Mouse (Mus musculus) bone marrow, adult 2 months (tissue): ENCODE data around the gene Tgds. TPM values are rescaled to one million over a fixed set of nuclear protein-coding genes. Genes with fewer than 3 reads are reported as not detected.

ENCODE experiments used
- H3K27ac ChIP-seq: fragments of 200-500 bp; 2 replicates; pipeline ENCODE4 v1.5.1; 2012; ENCODE audit warnings: low read depth, mild to moderate bottlenecking, control low read depth, inconsistent platforms, low read length; ENCODE audit not compliant: control insufficient read depth, poor library complexity, insufficient read depth
- H3K4me1 ChIP-seq: fragments of 200-500 bp; 2 replicates; pipeline ENCODE4 v1.6.1; 2011; ENCODE audit warnings: low read length; ENCODE audit not compliant: control insufficient read depth, insufficient read depth
- H3K4me3 ChIP-seq: fragments of 200-500 bp; replicated peaks from 2 replicates; pipeline ENCODE3; 2011; ENCODE audit warnings: mild to moderate bottlenecking, low read depth, low read length, control low read depth; ENCODE audit not compliant: control insufficient read depth
- CTCF ChIP-seq: fragments of 200-500 bp; IDR thresholded peaks from 2 replicates; pipeline ENCODE4 v1.5.1; 2011; ENCODE audit warnings: low read length, control low read depth; ENCODE audit not compliant: control insufficient read depth, insufficient read depth
- POLR2A ChIP-seq: fragments of 200-500 bp; IDR thresholded peaks from 2 replicates; pipeline ENCODE4 v1.6.1; 2011; ENCODE audit warnings: low read depth, mild to moderate bottlenecking, control low read depth, low read length, borderline replicate concordance; ENCODE audit not compliant: control insufficient read depth
- WGBS: fragments of 180-500 bp; shearing (Covaris S2); methylation state at CpG from one replicate; pipeline ENCODE4 v1.1.7; 2018; 5-methylcytosine and 5-hydroxymethylcytosine counted together
- polyA plus RNA-seq: library from polyadenylated mRNA; stranded (reverse); fragments of >200 nt; gene quantifications from 2 replicates; pipeline ENCODE4 v1.2.4, GENCODE M21; 2011; ENCODE audit warnings: low replicate concordance; ENCODE audit not compliant: missing spikeins, insufficient read depth, insufficient read length

Gene Tgds
- 6.7 and 7.2 TPM in 2 replicates for polyA plus RNA-seq

- 0 out of 2 replicates have a peak within 1 kb of the TSS, but pooled peaks have one; percentile 1 for H3K27ac ChIP-seq
- TF ChIP-seq CTCF: no peak
- TF ChIP-seq POLR2A: peak; percentile 87; the same call in 1 of the 2 replicates
- WGBS: under 1% methylated on average over 28 of the region's 28 CpGs
- H3K4me3 ChIP-seq: peak within 1 kb of the TSS; percentile 66
- H3K4me1 ChIP-seq: peaks cover 5% of the 10 kb centered on the region
Measured at GRCm38 (mm10) chr14:118132642-118132977, at the start of gene Tgds. Tgds (minus strand) TSS chr14:118132755.

- TF ChIP-seq POLR2A (no peak), CTCF (no peak)
- 8% methylated on average over 10 of the region's 10 CpGs for WGBS
- Histone ChIP-seq H3K27ac (no peak overlapping the region), H3K4me1 (no peaks in the 10 kb centered on the region; the same call in 1 of the 2 replicates), H3K4me3 (no peak overlapping the region)
Measured at GRCm38 (mm10) chr14:118180711-118181177, 48.2 kb upstream of the Tgds start.

GRCm38 (mm10) chr14:118180117-118180557 is 47.6 kb upstream of the Tgds start:
- under 1% methylated on average over 20 of the region's 20 CpGs for WGBS
- no peak for TF ChIP-seq POLR2A
- no peak for TF ChIP-seq CTCF
- H3K4me3 ChIP-seq: peak overlapping the region; percentile 77
- no peaks in the 10 kb centered on the region; the same call in 1 of the 2 replicates for H3K4me1 ChIP-seq
- no peak overlapping the region for H3K27ac ChIP-seq

GRCm38 (mm10) chr14:118179701-118180100 is 47.1 kb upstream of the Tgds start:
- Histone ChIP-seq H3K4me3 (no peak overlapping the region), H3K4me1 (no peaks in the 10 kb centered on the region; the same call in 1 of the 2 replicates), H3K27ac (no peak overlapping the region)
- TF ChIP-seq POLR2A (no peak), CTCF (no peak)
- 53% methylated on average over 7 of the region's 7 CpGs for WGBS

- WGBS: 37% methylated on average over 1 of the region's 1 CpGs
Measured at GRCm38 (mm10) chr14:118179251-118179650, 46.7 kb upstream of the Tgds start.

GRCm38 (mm10) chr14:118175694-118176085 is 43.1 kb upstream of the Tgds start:
- WGBS: 81% methylated on average over 12 of the region's 12 CpGs
- no peak overlapping the region for H3K4me3 ChIP-seq
- no peak overlapping the region for H3K27ac ChIP-seq
- no peaks in the 10 kb centered on the region for H3K4me1 ChIP-seq
- no peak for TF ChIP-seq CTCF
- no peak for TF ChIP-seq POLR2A

More at GRCm38 (mm10) chr14:118179251-118179650, 46.7 kb upstream of the Tgds start:
- Histone ChIP-seq H3K27ac (no peak overlapping the region), H3K4me3 (no peak overlapping the region), H3K4me1 (no peaks in the 10 kb centered on the region; the same call in 1 of the 2 replicates)
- no peak for TF ChIP-seq POLR2A
- TF ChIP-seq CTCF: no peak

GRCm38 (mm10) chr14:118175071-118175693 is 42.6 kb upstream of the Tgds start:
- Histone ChIP-seq H3K27ac (no peak overlapping the region), H3K4me1 (no peaks in the 10 kb centered on the region), H3K4me3 (no peak overlapping the region)
- TF ChIP-seq CTCF (no peak), POLR2A (no peak)
- 88% methylated on average over 30 of the region's 30 CpGs for WGBS

- TF ChIP-seq CTCF (no peak), POLR2A (no peak)
- no peak overlapping the region for H3K27ac ChIP-seq
- no peak overlapping the region for H3K4me3 ChIP-seq
- H3K4me1 ChIP-seq: no peaks in the 10 kb centered on the region
- 50% methylated on average over 11 of the region's 11 CpGs for WGBS
Measured at GRCm38 (mm10) chr14:118173590-118174203, 41.1 kb upstream of the Tgds start.
